In genomic region chr5:42620698-42621097, GRCm38 (mm10) we compare ENCODE assay signal across 27 mouse cellular contexts.
"Had no signal": no experiment of that assay in that cellular context is flagged by ENCODE, and none has a peak within 500 bp of the region (broad histone marks: within the 10 kb centered on the region; RNA-seq: fewer than 3 reads in every experiment).

No protein-coding gene starts in this region.

- ATAC-seq: hindbrain, postnatal 0 days; intestine, embryonic 16.5 days; liver, embryonic 12.5 days had no signal

- DNase-seq: gastrocnemius, postnatal 14 days; gastrocnemius, postnatal 36 days; heart, adult 11 months; heart, adult 2 months; heart, postnatal 14 days; heart, postnatal 36 days; kidney, adult 11 months; kidney, adult 2 months; kidney, adult 9 months; kidney, postnatal 14 days; kidney, postnatal 36 days; layer of hippocampus, adult 9-11 months; layer of hippocampus, postnatal 36 days; left cerebral cortex, postnatal 4 days had no signal

- H3K4me2 ChIP-seq: heart, embryonic 11.5 days; heart, embryonic 13.5 days; heart, embryonic 15.5 days; hindbrain, embryonic 13.5 days; hindbrain, embryonic 15.5 days; kidney, embryonic 15.5 days; limb, embryonic 13.5 days; limb, embryonic 15.5 days; liver, embryonic 12.5 days had no signal

- H3K9ac ChIP-seq: heart, embryonic 13.5 days; heart, embryonic 15.5 days; hindbrain, embryonic 13.5 days; hindbrain, embryonic 15.5 days; kidney, embryonic 15.5 days; limb, embryonic 13.5 days; limb, embryonic 15.5 days; liver, embryonic 12.5 days; liver, embryonic 14.5 days had no signal

- H3K9me3 ChIP-seq: heart, embryonic 13.5 days; heart, embryonic 15.5 days; hindbrain, embryonic 13.5 days; hindbrain, embryonic 15.5 days; kidney, embryonic 15.5 days; limb, embryonic 13.5 days; limb, embryonic 15.5 days; liver, embryonic 12.5 days had no signal

- H3K4me1 ChIP-seq: heart, embryonic 13.5 days; heart, embryonic 15.5 days; hindbrain, embryonic 13.5 days; hindbrain, embryonic 15.5 days; kidney, embryonic 15.5 days; limb, embryonic 13.5 days; limb, embryonic 15.5 days; liver, embryonic 12.5 days had no signal

- H3K27me3 ChIP-seq: heart, embryonic 13.5 days; heart, embryonic 15.5 days; hindbrain, embryonic 13.5 days; hindbrain, embryonic 15.5 days; kidney, embryonic 15.5 days; limb, embryonic 13.5 days; limb, embryonic 15.5 days; liver, embryonic 12.5 days had no signal

- H3K36me3 ChIP-seq: heart, embryonic 13.5 days; heart, embryonic 15.5 days; hindbrain, embryonic 13.5 days; hindbrain, embryonic 15.5 days; kidney, embryonic 15.5 days; limb, embryonic 13.5 days; limb, embryonic 15.5 days; liver, embryonic 12.5 days had no signal

- H3K4me3 ChIP-seq: heart, adult 2 months; heart, embryonic 13.5 days; heart, embryonic 15.5 days; hindbrain, embryonic 13.5 days; hindbrain, embryonic 15.5 days; kidney, embryonic 15.5 days; limb, embryonic 13.5 days; limb, embryonic 15.5 days; liver, embryonic 12.5 days had no signal

- H3K27ac ChIP-seq: heart, adult 2 months; heart, embryonic 13.5 days; heart, embryonic 15.5 days; hindbrain, embryonic 13.5 days; hindbrain, embryonic 15.5 days; hindbrain, postnatal 0 days; kidney, embryonic 15.5 days; kidney, postnatal 0 days; limb, embryonic 13.5 days; limb, embryonic 15.5 days; liver, embryonic 12.5 days; liver, embryonic 14.5 days had no signal
